In the genomic region with DNA sequence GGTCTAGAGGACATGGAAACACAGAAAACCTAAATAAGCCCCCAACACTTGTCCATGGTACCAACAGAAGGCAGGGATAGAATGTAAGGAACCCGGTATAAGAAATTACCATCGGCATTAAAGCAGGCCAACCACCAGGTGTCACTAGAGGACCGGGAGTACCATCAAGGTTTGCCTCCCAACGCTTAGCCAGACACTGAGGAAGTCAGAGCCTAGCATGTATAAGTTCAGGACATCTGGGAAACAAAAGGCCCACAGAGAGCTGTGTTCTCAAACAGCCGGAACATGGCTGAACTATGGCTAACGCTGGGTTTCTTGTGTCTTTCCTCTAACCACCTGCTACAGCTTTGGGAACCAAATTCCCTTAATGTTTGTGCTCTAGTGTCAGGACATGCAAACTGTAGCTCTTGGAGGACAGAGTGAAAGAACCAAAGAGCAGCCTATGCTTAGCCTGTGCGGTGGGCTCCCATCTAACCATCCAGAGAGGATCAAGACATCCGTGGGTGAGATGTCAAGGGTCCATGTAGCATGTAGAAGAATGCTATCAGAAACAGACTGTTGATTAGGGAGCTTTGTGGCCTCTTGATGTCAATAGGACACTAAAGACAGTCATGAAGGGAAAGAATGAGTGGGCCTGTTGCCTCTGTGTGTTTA, we compare ENCODE assay signal across 8 mouse cellular contexts. TPM values are rescaled to one million over a fixed set of nuclear protein-coding genes. Genes with fewer than 3 reads are reported as not detected.
DNase-seq lines count a peak whose midpoint lies in the region; ATAC-seq lines count a peak whose summit lies in the region.

No protein-coding gene starts in this region.

- H3K36me3 ChIP-seq in midbrain, embryonic 14.5 days (ENCODE audit: control insufficient read depth, insufficient read depth, low read length), result no peaks in the 10 kb centered on the region

- no peaks in the 10 kb centered on the region for H3K4me1 ChIP-seq in midbrain, embryonic 14.5 days (ENCODE audit: control insufficient read depth, insufficient read depth, low read length)

- intact Hi-C loops in left cerebral cortex, postnatal 36 days (cut with DNase I), result loop anchor here (1.0 kb wide), 1 partner anchor 181 kb away; no protein-coding TSS in a partner anchor

- H3K4me2 ChIP-seq in midbrain, embryonic 14.5 days (ENCODE audit: low read length), result no peak overlapping the region

- DNase-seq in kidney, adult 18-20 months, result peak; percentile 71
- DNase-seq in kidney, adult 11 months, result no peak
- peak; percentile 88 to 90 for DNase-seq in cerebellum, postnatal 10 days
- peak; percentile 24 to 62 for DNase-seq in frontal cortex, postnatal 14 days (ENCODE audit: low spot score in 2 of 2)
- peak; percentile 40 to 51 for DNase-seq in left cerebral cortex, postnatal 36 days (ENCODE audit: low spot score in 2 of 2)
- DNase-seq in midbrain, embryonic 14.5 days, result peak; percentile 91
- peak; percentile 31 to 70 for DNase-seq in spleen, postnatal 10 days (ENCODE audit: low spot score in 2 of 2)

- H3K27ac ChIP-seq in midbrain, embryonic 14.5 days (replicated peaks; ENCODE audit: low read depth, low read length), result no peak overlapping the region

- no peak overlapping the region for H3K4me3 ChIP-seq in midbrain, embryonic 14.5 days (replicated peaks; ENCODE audit: low read depth, low read length)

- H3K9ac ChIP-seq in midbrain, embryonic 14.5 days (replicated peaks; ENCODE audit: low read length), result no peak overlapping the region

- no peaks in the 10 kb centered on the region for H3K27me3 ChIP-seq in midbrain, embryonic 14.5 days (ENCODE audit: control insufficient read depth, insufficient read depth, low read length)

- peak; percentile 43 for ATAC-seq in inflammation-experienced regulatory T-cells, adult 6 months
- peak; percentile 31; the same call in 1 of the 2 replicates for ATAC-seq in midbrain, embryonic 14.5 days (ENCODE audit: low FRiP score, low TSS enrichment)

- 21% methylated on average over 8 of the region's 8 CpGs for WGBS in midbrain, embryonic 14.5 days

- H3K9me3 ChIP-seq in midbrain, embryonic 14.5 days (ENCODE audit: control insufficient read depth, low read length), result no peaks in the 10 kb centered on the region

RNA-seq across cellular contexts. Expression of gene Pctp, which starts 13.6 kb away (rescaled TPM):
- polyA plus RNA-seq in inflammation-experienced regulatory T-cells, adult 6 months (2017; shearing (Covaris generic)), result 1 to 10 TPM; 6.8 to 8.6 (median 7.5) TPM
- total RNA-seq in left cerebral cortex, postnatal 36 days (2021), result 1 to 10 TPM in 1 of 2 experiments, under 1 TPM in 1; 0.79 to 1.1 TPM
- polyA plus RNA-seq in midbrain, embryonic 14.5 days (2014; fragmentation: Nextera tagmentation; extraction: Ambion mirVana), result 0.61 and 1.3 TPM in 2 replicates

RNA-seq across cellular contexts. Expression of gene Tmem100, which starts 41.1 kb away (rescaled TPM):
- not detected for polyA plus RNA-seq in inflammation-experienced regulatory T-cells, adult 6 months (2017; shearing (Covaris generic))
- total RNA-seq in left cerebral cortex, postnatal 36 days (2021), result 10 to 100 TPM; 14.5 to 16.1 TPM
- polyA plus RNA-seq in midbrain, embryonic 14.5 days (2014; fragmentation: Nextera tagmentation; extraction: Ambion mirVana), result 5.9 and 8.7 TPM in 2 replicates
